In the genomic region with DNA sequence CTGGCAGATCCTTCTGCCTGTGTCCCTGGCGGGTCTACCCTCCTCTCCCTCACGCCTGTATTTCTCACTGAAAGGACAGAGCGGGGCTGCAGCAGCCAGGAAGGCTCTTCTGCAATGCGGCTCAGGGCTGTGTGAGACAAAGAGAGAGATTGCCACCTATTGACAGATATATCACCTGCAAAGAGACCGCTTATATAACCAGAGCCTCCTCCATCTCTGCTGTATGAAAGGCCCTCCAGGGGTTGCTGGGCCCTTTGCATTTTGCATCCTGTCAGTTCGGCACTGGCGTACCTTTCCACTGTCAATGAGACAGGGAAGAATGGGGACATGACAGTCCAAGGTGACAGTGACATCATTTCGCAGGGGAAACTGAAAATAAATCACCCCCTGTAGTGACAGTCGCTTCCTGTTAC, we compare ENCODE assay signal across 8 mouse cellular contexts. TPM values are rescaled to one million over a fixed set of nuclear protein-coding genes. Genes with fewer than 3 reads are reported as not detected.
A peak's percentile ranks its signal among the peaks of the same experiment; 100 is the strongest.
DNase-seq lines count a peak whose midpoint lies in the region; ATAC-seq and TF ChIP-seq lines count a peak whose summit lies in the region.

No protein-coding gene starts in this region.

- no peak overlapping the region for H3K4me3 ChIP-seq in heart, embryonic 15.5 days
- no peak overlapping the region for H3K4me3 ChIP-seq in liver, embryonic 14.5 days (ENCODE audit: insufficient read depth in 1 of 2, low read depth in 2 of 2, low read length in 2 of 2)

- H3K4me1 ChIP-seq in heart, embryonic 15.5 days (replicated peaks) = peaks cover 54% of the 10 kb centered on the region
- H3K4me1 ChIP-seq in liver, embryonic 14.5 days (replicated peaks; ENCODE audit: control insufficient read depth in 2 of 2, insufficient read depth in 2 of 2, low read length in 1 of 2) = peaks cover 0 to 13% of the 10 kb centered on the region in 2 experiments; a peak in 2 of 4 replicates

- H3K9me3 ChIP-seq in heart, embryonic 15.5 days (replicated peaks) = no peaks in the 10 kb centered on the region
- no peaks in the 10 kb centered on the region for H3K9me3 ChIP-seq in liver, embryonic 14.5 days (ENCODE audit: control insufficient read depth, low read length)

- TF ChIP-seq CTCF in liver, embryonic 14.5 days (IDR thresholded peaks at IDR 0.05; ENCODE audit: low read depth) = peak; percentile 40

- H3K27me3 ChIP-seq in heart, embryonic 15.5 days = no peaks in the 10 kb centered on the region
- no peaks in the 10 kb centered on the region for H3K27me3 ChIP-seq in liver, embryonic 14.5 days (ENCODE audit: control insufficient read depth, insufficient read depth, low read length)

- H3K4me2 ChIP-seq in heart, embryonic 15.5 days = peak overlapping the region; percentile 19; the same call in 1 of the 2 replicates
- no peak overlapping the region for H3K4me2 ChIP-seq in liver, embryonic 14.5 days (ENCODE audit: low read depth)

- TF ChIP-seq EP300 in liver, embryonic 14.5 days (IDR thresholded peaks at IDR 0.05; ENCODE audit: low read depth) = no peak

- ATAC-seq in heart, embryonic 15.5 days (replicated peaks; ENCODE audit: insufficient number of reproducible peaks, insufficient read depth, low FRiP score, low read depth) = peak; percentile 54
- no peak for ATAC-seq in liver, embryonic 14.5 days (ENCODE audit: insufficient read depth)
- no peak for ATAC-seq in inflammation-experienced regulatory T-cells, adult 6 months

- 25% methylated on average over 9 of the region's 9 CpGs for WGBS in heart, embryonic 15.5 days
- WGBS in liver, embryonic 14.5 days (ENCODE audit: insufficient replicate concordance) = 40% methylated on average over 9 of the region's 9 CpGs

- H3K27ac ChIP-seq in heart, embryonic 15.5 days = peak overlapping the region; percentile 73
- H3K27ac ChIP-seq in liver, embryonic 14.5 days = no peak overlapping the region

- peaks cover 24% of the 10 kb centered on the region; the same call in 1 of the 2 replicates for H3K36me3 ChIP-seq in heart, embryonic 15.5 days
- H3K36me3 ChIP-seq in liver, embryonic 14.5 days (replicated peaks; ENCODE audit: control insufficient read depth, insufficient read depth, low read depth) = no peaks in the 10 kb centered on the region

- no peak overlapping the region for H3K9ac ChIP-seq in heart, embryonic 15.5 days
- H3K9ac ChIP-seq in liver, embryonic 14.5 days (replicated peaks) = no peak overlapping the region

- peak; percentile 34 for DNase-seq in thymus, postnatal 0 days (ENCODE audit: low spot score)
- DNase-seq in thymus, postnatal 36 days = no peak
- peak; percentile 69 to 74 for DNase-seq in cerebellum, postnatal 10 days
- peak; percentile 71 for DNase-seq in kidney, postnatal 14 days
- no peak for DNase-seq in liver, embryonic 14.5 days (ENCODE audit: low read depth in 3 of 3, low spot score in 3 of 3)
- peak; percentile 56 for DNase-seq in right cerebral cortex, postnatal 25 days

RNA-seq across cellular contexts. Expression of a gene that starts 35.8 kb away (rescaled TPM):
- polyA plus RNA-seq in thymus, postnatal 0 days (2015; fragmentation: Nextera tagmentation; extraction: Ambion mirVana) = 59.9 and 70.6 TPM in 2 replicates
- 468 and 518 TPM in 2 replicates for polyA plus RNA-seq in heart, embryonic 15.5 days (2015; fragmentation: Nextera tagmentation; extraction: Ambion mirVana)
- 6.1 and 9.9 TPM in 2 replicates for polyA plus RNA-seq in liver, embryonic 14.5 days (2012; rRNA removed)
- polyA plus RNA-seq in liver, embryonic 14.5 days (2014; fragmentation: Nextera tagmentation; extraction: Ambion mirVana) = 15.4 and 15.8 TPM in 2 replicates
- under 1 TPM in 1 of 3 experiments, not detected in 2; 0.27 TPM for polyA plus RNA-seq in inflammation-experienced regulatory T-cells, adult 6 months (2017; shearing (Covaris generic))

RNA-seq across cellular contexts. Expression of a gene that starts 48.5 kb away (rescaled TPM):
- polyA plus RNA-seq in thymus, postnatal 0 days (2015; fragmentation: Nextera tagmentation; extraction: Ambion mirVana) = 0.12 and 0.17 TPM in 2 replicates
- 4.9 and 6.3 TPM in 2 replicates for polyA plus RNA-seq in heart, embryonic 15.5 days (2015; fragmentation: Nextera tagmentation; extraction: Ambion mirVana)
- 0.07 TPM in 1 of 2 replicates, not detected in the other for polyA plus RNA-seq in liver, embryonic 14.5 days (2012; rRNA removed)
- 0.11 TPM in 1 of 2 replicates, not detected in the other for polyA plus RNA-seq in liver, embryonic 14.5 days (2014; fragmentation: Nextera tagmentation; extraction: Ambion mirVana)
- polyA plus RNA-seq in inflammation-experienced regulatory T-cells, adult 6 months (2017; shearing (Covaris generic)) = not detected

RNA-seq across cellular contexts. Expression of a gene that starts 55.7 kb away (rescaled TPM):
- polyA plus RNA-seq in thymus, postnatal 0 days (2015; fragmentation: Nextera tagmentation; extraction: Ambion mirVana) = 31.2 and 34.6 TPM in 2 replicates
- 36.4 and 41.7 TPM in 2 replicates for polyA plus RNA-seq in heart, embryonic 15.5 days (2015; fragmentation: Nextera tagmentation; extraction: Ambion mirVana)
- polyA plus RNA-seq in liver, embryonic 14.5 days (2012; rRNA removed) = 3.2 and 4.1 TPM in 2 replicates
- polyA plus RNA-seq in liver, embryonic 14.5 days (2014; fragmentation: Nextera tagmentation; extraction: Ambion mirVana) = 8.7 and 10.0 TPM in 2 replicates
- polyA plus RNA-seq in inflammation-experienced regulatory T-cells, adult 6 months (2017; shearing (Covaris generic)) = 10 to 100 TPM; 16.9 to 21.9 (median 19.5) TPM

Comparison
In these comparisons a context has a peak if more than half of its experiments do, and no peak if none do; other contexts are left out.
1. DNase-seq: peak in thymus, postnatal 0 days (single experiment), cerebellum, postnatal 10 days (2 of 2), kidney, postnatal 14 days (single experiment) and right cerebral cortex, postnatal 25 days (single experiment); none in thymus, postnatal 36 days (0 of 2) and liver, embryonic 14.5 days (0 of 3).
2. RNA of a gene that starts 35.8 kb away (polyA plus RNA-seq): 468 to 518 TPM in heart, embryonic 15.5 days, 59.9 to 70.6 TPM in thymus, postnatal 0 days and 6.1 to 15.8 TPM in liver, embryonic 14.5 days; 0.27 TPM in inflammation-experienced regulatory T-cells, adult 6 months; every median in the first group is over 4 times any median in the second.